Mouse (Mus musculus): ENCODE results near the gene Cers1.

Gene Cers1

DNA sequence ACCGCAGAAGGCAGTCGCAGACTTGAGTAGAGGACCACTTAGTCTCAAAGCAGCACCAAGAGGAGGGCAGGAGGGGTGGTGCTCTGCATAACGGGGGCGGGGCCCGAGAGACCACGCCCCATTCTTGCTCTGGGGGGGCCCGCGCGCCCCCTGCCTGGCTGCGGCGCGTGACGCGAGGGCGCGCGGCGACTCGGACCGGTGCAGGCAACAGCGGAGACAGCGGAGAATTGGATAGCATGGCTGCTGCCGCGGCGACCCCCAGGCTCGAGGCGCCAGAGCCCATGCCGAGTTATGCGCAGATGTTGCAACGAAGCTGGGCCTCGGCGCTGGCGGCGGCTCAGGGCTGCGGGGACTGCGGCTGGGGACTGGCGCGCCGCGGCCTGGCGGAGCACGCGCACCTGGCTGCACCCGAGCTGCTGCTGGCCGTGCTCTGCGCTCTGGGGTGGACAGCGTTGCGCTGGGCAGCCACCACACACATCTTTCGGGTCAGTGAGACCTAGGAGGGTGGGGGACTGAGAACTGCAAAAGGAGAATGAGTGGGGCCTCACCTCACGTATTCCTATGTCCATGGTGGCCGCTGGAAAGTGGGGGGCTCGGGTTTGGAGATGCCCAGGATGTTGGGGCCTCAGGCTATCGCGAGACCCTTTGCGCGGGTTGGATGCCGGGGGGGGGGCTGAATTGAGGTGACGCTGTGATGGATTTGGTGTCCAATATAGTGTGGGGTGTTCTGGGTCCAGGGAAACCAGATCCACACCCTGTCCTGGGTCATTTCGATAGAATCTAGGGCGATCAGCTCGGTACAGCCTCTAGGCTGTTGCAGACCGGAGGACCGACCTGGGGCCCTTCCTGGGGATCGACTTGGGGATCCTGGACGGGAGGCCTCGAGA is at the start of gene Cers1:
Cers1 (plus strand) TSS at position 152 of the 887 bp plus-strand sequence.
- in situ Hi-C loops (cut with MboI) = no loop called here

DNA sequence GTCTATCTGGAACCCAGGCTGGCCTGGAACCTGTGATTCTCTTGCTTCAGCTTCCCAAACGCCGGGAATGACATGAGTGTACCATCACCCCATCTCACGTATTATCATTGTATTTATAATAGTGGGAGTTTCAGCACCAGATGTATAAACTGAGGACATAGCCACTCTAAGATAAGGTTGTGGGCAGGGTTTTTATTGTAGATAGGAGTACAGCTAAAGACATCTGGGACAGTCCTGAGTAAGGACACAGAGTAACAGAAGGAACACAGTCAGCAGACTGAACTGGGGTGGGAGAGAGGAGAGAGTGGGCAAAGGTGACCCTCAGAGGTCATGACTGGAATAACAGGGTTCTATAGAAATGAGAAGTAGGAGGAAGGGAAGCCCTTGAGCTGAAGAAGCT is 47.9 kb upstream of the Cers1 start:
- in situ Hi-C loops (cut with MboI) = no loop called here

DNA sequence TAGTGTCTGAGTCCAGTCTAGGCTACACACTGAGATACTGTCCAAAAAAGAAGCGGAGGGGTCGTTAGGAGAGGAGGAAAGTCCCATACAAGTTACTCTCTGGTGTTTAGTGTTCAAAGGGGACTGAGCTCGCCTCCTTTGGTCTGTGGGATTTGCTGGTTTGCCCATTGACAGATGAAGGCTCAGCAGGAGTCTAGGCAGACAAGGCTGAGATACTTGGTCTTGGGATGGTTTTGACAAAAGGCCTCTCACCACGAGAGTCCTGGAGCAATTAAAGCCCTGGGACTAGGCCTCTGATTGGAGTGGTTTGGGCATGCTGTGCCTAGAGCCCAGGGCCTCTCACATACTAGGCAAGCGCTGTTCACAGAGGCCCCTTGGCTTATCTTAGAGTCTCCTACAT is 47.3 kb upstream of the Cers1 start:
- in situ Hi-C loops (cut with MboI) = no loop called here

DNA sequence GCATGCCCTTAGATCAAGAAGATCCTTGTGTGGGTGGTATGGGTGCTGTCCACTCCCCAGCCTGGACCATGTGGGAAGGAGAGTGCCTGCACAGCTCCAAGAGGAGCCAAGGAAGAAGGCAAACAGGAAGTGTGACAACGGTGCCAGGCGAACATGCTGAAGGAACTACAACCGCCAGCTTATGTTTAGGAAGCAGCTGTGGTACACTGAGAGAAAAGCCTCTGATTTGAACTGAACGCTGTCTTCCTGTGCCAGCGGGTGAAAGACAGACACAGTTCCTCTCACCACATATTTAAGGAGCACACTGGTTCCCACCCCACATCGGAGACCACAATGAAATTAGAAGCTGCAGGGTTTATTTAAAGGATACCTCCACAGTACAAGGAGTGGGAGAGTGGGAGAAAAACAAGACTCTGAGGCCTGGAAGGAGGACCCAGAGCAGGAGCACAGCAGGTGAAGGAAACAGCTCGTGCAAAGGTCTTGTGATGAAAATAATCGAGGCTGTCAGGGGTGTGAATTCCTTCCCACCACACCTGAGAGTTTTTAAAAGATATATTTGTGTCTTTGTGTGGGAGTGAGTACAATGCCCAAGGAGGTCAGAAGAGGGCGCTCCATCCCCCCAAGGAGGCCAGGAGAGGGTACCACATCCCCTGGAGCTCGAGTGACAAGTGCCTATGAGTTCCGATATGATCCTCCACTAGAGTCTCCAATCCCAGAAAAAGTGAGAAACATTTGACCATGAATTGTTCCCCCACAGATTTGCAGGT is 46.6 kb upstream of the Cers1 start:
- in situ Hi-C loops (cut with MboI) = no loop called here

DNA sequence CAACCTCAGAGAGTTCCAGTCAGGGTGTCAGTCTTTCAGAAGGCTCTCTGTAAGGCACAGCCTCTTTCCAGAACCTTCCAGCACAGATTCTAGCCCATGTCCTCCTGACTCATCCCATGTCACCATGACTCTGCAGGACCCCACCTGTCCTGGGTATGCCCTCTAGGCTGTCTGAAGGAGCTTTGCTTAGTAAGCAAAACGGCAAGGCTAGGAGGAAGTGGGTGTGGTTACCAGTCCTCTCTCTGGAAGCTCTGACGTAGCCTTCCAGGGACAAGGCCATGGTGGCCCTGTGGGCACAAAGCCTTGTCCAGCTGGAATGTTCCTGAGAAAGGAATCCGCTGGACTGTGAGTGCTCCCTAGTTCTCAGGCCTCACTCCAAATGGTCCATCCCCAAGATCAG is 42.6 kb upstream of the Cers1 start:
- in situ Hi-C loops (cut with MboI) = no loop called here

DNA sequence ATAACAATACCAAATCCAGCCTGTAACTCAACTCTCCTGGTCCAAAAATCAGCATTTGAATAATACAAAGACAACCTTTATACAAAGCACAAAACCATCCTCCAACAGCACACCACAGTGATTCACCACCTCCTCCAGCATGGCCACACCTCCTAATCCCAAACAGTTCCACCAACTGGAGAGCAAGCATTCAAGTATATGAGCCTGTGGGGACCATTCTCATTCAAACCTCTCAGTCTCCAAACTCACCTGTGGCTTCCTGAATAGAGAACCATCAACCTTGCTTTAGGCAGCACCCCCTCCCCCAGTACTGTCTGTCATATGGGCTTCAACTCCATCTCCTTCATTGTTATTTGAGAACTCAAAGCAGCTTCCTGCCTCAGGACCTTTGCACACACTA is 41.2 kb upstream of the Cers1 start:
- in situ Hi-C loops (cut with MboI) = no loop called here

DNA sequence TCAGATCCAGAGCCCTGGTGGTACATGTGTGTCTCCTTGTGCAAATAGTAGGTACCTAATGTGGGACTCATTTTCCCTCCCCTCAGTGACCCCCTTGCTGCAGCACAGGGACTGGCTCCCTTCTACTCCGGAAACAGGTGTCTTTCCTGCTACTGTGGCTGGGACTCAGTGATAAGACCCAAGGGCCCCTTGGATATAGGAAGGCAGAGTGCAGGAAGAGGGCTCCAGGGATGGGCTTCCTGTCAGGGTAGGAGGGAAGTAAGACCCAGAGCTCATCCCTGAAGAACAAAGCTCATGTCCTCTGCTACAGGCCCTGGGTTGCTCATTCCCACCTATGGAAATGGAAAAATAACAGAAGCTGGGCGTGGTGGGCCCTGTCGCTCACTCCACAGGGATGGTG is 39.1 kb upstream of the Cers1 start:
- in situ Hi-C loops (cut with MboI) = no loop called here

DNA sequence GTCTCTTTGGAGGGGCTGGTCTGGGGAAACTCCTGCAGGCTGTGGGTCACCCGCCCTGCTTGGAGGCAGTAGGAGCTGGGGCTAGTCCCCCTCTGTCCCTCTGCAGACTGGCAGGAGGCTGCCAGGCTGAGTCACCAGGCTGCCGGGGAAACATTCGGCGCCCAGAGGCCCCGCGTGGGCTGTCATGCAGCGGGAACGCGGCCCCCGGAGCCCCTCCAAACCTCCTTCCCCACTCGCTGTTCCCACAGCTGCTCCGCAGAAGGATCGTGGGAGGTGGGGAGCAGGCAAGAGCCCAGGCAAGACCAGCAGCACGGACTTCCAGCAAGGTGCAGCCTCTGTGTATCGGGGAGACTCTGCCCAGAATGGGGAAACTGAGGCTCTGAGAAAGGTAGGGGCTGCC is 37.4 kb upstream of the Cers1 start:
- in situ Hi-C loops (cut with MboI) = no loop called here

DNA sequence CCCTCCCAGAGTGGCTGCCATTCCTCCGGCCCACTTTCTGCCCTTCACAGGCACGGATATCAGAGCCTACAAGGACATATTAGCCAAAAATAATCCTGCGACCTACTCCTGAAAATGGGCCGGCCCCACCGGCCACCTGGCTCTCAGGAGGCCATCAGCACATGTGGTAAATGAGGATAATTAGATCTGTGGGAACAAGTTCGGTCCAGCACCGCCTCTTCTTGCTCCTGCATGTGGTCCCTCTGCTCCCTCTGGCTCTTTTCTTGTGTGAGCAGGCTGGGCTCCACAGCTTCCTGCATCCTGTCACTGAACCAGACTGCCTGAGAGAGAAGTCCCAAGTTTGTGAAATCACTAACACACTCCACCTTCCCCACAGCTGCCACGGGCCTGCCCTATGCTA is 36.3 kb upstream of the Cers1 start:
- in situ Hi-C loops (cut with MboI) = no loop called here

DNA sequence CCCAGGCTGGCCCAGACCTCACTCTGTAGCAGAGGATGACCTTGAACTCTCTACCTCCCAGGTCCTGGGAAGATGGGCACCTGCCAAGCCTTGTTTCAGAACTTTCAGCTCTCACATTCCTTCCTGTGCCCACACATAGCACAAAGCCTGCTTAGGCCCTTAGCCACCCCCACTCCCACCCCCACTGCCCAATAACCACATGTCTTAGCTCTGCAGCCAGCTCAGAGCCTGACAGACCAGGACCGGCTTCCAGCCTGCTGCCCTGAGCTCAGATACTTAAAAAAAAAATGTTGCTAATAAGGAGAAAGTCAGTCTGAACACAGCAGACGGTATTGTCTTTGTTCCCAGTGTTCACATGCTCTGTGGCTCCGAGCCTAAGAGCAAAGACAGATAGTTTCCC is 34.6 kb upstream of the Cers1 start:
- in situ Hi-C loops (cut with MboI) = no loop called here

DNA sequence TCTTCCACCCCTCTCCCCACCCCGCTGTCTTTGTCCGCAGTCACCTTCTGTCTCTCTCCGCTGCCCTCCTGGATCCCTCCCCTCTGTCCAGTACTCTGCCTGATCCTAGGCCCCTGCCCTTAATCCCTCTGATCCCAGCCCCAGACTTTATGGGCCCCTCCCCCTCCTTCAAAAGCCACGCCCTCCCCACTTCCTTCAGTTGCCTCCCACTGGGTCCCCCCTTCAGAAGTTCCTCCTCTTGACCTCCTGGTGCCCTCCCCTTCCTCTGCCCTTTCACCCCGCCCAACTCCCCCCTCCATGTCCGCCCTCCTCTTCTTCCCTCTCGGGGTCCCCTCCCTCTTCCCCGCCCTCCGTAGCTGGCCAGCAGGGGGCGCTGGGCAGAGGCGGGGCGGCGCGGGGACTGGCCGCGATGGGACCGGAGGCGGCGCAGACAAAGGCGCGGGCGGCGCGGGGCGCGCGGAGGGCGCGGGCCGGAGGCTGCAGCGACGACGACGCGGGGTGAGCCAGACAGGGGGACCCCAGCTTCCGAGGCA is 32.9 kb upstream of the Cers1 start, which contains the start of gene Homer3:
Homer3 (plus strand) TSS at position 225 of the 533 bp plus-strand sequence.
- in situ Hi-C loops (cut with MboI) = no loop called here

DNA sequence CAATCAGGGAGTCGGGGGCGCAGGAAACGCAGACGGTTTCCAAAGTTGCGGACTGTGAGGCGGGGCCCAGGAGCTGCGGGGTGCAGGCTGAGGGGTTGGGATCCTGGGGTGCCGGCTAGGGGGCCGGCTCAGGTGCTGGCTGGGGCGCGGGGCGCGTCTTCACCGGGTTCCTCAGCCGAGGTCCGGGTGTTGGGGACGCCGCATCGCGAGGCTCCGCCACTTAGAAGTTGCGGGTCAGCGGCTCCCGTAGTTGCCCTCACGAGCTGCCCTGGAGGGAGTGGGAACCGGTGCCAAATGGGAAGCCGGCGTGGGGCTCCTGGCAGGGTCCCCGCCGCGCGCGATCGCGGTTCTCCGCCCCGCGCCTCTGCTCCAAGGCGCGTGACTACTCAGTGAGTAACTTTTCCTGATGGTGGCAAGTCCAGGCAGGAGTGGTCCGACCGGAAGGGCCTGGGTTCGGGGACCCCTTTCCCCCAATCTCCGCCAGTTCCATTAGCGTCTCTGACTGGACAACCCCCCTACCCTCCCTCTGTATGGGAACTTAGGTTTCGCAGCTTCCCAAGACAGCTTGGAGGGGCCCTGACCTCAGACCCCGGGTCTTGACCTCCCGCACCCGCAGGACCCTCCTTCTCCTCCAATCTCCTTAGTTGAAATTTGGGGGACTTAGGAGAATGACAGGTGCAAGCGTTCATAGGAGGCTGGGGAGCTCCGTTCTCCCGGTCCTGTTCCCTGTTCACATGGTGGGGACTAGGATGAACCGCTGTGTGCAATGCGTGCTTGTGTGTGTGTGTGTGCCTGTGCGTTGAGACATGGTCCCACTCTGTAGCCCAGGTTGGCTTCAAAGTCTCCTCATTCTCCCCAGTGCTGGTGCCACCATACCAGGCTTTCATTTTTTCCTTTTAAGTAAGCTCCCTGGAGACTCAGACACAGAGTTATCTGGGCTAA is 32.2 kb upstream of the Cers1 start:
- in situ Hi-C loops (cut with MboI) = no loop called here

DNA sequence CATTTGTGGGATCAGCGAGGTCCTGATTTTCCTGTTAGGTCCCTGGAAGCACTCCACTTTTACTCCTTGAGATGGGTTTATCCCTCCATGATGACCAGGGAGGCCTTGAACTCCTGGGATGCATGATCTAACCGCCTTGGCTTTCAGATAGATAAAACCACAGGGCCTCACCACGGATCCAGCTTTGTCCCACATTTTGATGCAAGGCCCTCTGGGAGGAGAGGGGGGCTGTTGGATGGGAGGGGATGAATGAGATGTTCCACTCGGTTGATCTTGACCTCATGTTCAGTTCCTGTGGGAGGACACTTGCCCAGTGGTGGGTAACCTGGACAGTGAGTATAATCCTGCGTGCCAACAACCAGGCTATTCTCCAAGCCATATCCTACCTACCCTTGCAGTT is 31.2 kb upstream of the Cers1 start:
- in situ Hi-C loops (cut with MboI) = no loop called here

DNA sequence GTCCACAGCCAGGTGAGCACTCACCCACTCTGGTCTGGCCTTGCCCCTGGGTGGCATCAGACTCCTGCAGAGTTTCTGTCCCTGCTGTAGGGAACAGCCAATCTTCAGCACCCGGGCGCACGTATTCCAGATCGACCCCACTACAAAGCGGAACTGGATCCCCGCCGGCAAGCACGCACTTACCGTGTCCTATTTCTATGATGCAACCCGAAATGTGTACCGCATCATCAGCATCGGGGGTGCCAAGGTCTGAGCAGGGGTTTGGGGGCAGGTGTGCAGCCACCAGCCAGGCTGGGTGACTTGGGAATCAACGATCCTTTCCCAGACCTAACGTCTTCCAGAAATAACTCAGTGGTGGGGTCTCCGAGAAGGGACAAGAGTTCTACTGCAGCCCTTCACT is 30.3 kb upstream of the Cers1 start:
- in situ Hi-C loops (cut with MboI) = no loop called here

DNA sequence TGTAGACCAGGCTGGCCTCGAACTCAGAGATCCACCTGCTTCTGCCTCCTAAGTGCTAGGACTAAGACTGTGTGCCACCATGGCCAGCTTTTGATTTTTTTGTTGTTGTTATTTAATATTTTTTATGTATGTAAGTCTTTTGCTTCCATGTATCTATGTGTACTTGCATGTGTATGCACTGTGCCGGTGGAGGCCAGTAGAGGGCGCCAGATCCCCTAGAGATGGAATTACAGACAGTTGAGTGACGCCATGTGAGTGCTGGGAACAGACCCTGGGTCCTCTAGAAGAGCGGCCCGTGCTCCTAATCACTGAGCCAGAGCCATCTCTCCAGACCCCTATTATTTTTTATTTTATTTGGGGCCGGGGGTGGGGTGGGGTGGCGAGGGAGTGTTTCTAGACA is 28.8 kb upstream of the Cers1 start:
- in situ Hi-C loops (cut with MboI) = no loop called here

DNA sequence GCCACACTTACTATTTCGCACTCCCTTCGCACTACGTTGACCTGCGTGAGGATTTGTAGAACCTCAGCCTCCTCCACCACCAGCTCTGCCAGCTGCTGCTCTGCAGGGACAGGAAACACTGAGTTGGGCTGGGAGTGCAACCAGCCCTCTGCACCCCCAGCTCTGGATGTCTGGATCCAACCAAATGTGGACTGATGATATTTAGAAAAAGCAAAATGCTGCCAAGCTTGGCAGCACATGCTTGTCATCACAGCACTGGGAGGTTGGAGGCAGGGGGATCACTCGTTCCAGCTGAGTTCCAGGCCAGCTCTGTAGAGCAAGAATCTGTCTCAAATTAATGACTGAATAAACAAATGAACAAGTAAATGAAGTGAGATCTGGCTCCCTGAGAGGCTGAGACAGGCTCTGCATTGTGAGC is 21.6 kb upstream of the Cers1 start:
- in situ Hi-C loops (cut with MboI) = no loop called here

DNA sequence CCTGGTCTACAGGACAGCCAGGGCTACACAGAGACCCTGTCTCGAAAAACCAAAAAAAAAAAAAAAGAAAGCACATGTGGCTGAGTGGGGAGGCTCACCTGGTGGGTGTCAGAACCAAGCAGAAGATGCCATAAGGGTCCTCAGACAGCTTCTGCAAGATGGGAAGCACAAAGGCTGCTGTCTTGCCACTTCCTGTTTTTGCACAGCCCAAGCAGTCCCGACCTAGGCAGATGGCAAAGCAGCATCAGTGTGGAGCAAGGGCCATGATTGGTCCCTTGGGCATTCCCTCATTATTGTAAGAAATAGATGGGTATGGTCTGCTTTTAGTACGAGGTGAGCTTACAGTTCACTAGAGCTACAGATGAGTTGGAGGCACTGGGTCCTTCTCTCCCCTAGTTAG is 14.7 kb upstream of the Cers1 start:
- in situ Hi-C loops (cut with MboI) = no loop called here

DNA sequence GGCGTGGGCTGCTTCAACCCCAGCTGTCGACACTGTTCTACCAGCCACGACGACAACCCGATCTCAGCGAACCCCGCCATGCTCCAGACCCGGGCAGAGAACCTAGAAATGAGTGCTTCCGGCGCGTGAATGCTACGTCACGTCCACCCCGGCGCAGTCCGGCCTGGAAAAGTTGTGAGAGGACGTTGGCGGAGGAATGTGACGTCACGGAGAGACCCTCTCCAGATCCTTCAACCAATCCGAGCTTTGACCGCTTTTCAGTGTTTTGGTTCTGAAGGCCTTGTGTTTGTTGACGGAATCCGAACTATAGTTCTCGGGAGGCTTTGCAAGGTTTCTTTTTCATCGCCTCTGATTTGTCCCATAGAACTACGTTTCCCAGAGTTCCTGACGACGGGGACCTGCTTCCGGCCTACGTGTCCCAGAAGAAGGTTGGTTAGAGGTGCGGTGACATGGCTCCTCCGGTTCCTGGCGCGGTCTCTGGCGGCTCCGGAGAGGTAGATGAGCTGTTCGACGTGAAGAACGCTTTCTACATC is 13.2 kb upstream of the Cers1 start, which contains the start of the genes Ddx49 and Cope:
Ddx49 (minus strand) TSS at position 132 of the 533 bp plus-strand sequence.
Cope (plus strand) TSS at position 161 of the 533 bp plus-strand sequence.
- in situ Hi-C loops (cut with MboI) = no loop called here

DNA sequence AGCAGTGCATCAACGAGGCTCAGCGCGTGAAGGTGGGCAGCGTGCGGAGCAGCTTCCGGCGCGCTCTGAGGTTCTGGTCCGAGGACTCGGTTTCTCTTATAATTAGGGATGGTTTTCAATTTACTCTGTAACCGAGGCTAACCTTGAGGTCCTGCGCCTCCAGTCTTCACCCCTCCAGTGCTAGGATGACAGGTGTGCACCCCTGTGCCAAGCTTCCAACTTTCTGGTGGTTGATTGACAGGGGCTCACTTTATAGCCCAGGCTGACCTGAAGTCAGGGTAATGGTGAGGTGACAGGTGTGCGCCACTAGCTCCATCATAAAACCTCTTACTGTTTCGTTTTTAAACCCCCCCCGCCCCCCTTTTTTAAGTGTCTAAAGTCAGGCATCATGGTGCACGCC is 12.7 kb upstream of the Cers1 start:
- in situ Hi-C loops (cut with MboI) = no loop called here

DNA sequence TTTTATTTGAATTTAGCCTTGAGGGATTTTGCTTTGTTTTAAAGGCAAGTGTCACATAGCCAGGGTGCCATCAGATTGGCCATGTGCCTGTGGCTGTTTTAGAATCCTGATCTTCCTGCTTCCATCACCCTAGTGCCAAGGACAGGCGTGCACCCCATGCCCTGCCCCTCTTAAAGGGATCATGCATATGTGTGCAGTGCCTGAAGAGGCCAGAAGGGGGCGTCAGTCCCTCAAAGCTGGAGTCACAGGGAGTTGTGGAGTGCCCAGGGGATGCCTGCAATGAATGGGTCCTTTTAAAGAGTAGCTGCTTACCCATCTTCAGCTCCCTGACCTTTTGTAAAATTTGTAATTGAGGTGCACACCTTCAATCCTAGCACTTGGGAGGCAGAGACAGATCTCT is 6.3 kb upstream of the Cers1 start:
- in situ Hi-C loops (cut with MboI) = no loop called here

DNA sequence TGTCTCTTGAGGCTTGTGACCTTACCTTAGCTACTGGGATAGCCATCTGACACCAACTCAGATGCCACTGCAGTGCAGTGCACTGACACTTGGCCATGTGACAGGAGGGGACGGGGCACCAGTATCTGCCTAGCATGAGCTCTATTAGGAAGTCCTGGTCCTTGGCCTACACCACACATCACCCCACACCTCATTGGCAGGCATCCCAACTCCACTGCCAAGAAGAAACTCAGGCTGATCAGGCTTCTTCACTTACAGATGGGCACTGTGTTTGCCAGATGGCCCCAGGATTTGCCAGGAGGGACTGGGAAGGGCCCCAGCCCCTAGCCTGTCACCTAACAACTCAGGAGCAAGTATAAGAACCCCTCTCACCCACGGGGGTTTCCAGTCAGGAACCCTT is 2.2 kb upstream of the Cers1 start:
- in situ Hi-C loops (cut with MboI) = no loop called here

Data from mature B cell (primary cell).